Mouse (Mus musculus): ENCODE data around the gene Galnt13.

Galnt13 gene

DNA sequence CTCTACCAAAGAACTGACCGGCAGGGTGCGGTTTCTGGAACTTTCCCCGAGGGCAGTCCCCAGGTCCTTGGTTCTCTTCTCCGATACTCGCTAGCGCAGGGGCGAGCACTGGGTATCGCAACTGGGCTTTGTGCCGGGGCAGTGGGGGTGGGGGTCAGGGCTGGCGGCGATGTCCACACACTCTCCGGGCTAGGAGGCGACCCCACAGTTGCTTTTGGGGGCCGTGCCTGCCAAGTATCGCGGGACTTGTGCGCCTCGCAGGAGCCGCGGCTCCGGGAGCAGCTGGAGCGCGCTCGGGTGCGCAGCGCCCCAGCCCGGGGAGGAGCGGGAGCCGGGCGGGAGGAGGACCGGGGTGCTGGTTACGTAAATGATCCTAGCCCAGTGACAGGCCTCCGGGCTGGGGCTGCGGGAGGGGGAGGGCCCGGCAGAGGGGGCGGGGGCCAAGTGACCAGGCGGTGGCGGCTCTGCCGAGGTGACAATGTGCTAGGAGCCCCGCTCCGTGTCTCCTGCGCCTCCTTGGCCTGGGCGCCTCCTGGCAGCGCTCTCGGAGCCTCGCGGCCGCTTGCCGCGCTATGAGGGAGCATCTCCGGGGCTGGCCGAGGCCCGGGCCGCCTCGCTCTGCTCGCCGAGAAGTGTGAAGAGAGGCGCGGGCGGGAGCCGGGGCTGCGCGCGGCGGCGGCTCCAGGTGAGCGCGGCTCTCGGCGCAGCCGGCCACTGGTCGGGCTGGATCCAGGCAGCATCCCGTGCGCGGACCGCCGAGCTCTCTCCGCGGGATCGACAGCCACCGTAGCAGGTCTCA, at the start of gene Galnt13:
Gene Galnt13, plus strand, starts transcription at position 381 of the 799 bp plus-strand sequence.
- peak; percentile 85 for ATAC-seq (ENCODE audit: low TSS enrichment)

DNA sequence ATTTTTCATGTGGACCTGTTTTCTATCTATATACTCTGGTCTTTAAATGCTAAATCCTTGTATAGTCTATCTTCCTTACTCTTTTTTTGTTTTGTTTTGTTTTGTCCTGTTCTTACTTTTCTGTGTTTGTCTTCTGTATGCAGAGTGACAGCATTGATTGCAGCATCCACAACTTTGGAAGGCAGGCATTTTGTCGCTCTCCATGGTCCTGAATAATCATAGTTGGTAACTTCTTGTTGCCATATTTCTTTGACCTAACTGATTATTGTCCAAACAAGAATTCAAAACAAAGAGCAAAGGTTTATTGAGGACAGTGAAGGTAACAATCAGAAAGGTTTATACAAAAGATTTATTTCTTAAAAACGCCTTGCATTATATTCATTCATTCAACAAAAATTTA, 5.1 kb upstream of the Galnt13 start:
- ATAC-seq (ENCODE audit: low TSS enrichment), result no peak

DNA sequence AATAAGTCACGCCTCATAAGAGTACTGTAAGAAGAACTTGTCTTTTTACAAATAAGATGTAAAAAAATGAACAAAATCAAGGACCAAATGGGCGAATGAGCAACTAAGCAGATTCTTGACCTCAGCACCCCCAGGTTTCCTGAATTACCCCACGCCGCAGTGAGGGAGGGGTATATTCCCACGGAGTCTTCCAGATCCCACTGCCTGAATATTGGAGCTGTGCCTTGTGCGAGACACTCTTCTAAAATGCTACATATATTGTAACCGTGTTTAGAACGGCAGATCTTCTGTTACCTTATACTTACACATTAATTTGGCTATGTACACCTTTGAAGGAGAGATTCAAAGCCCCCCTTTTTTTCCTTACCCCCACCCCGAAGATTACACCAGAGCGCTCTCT, 737 bp upstream of the Galnt13 start:
- no peak for ATAC-seq (ENCODE audit: low TSS enrichment)

DNA sequence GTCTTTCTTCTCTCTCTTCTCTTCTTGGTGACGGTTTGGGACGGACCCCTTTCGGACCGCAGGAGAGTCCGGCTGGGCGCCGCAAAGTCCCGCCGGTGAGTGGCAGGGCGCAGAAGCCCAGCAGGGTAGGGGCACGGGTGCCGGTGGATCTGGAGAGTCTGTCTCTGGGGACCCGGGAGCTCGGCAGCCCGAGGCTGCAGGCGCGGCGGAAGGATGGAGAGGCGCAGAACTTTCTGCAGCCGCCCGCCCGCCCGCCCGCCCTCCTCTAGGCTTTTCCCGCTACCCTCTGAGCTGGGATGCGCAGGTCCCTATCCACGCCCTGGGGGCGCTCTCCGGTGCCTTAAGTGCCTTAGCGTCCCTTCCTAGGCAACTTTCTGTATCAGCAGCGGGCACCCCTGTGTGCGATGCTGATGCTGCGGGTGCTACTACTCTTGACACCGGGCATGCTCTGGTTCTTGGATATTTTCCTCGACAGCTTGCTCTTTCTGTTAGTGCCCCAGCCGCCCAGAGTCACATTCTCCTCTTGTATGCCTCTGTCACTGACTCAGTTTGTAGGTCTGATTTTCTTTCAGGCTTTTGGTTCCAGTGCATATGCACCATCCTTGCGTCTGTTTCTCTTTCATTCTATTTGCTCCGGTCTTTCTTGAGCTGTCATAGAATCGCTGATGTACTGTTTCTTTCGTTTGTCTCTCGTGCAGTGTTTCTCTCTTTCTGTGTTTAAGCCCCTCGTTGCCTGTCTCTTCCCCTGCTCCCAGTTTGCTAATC, 801 bp downstream of the Galnt13 start:
- peak; percentile 72 for ATAC-seq (ENCODE audit: low TSS enrichment)

DNA sequence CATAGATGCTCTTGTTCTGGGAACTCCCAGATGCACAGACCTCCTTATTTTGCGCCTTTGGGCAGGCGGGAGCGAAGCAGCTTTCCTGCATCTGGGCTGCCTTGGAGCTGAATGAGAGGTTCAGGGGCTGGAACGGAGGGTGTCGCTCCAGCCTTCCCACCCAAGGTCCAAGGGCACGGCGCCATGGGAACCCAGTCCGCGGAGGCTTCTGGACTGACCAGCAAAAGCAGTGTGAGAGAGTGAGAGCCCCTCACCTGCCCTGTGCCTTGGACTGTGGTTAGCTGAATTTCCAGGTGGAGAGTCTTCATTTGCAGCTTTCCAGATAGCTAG, 1.3 kb downstream of the Galnt13 start:
- ATAC-seq (ENCODE audit: low TSS enrichment), result peak; percentile 51

DNA sequence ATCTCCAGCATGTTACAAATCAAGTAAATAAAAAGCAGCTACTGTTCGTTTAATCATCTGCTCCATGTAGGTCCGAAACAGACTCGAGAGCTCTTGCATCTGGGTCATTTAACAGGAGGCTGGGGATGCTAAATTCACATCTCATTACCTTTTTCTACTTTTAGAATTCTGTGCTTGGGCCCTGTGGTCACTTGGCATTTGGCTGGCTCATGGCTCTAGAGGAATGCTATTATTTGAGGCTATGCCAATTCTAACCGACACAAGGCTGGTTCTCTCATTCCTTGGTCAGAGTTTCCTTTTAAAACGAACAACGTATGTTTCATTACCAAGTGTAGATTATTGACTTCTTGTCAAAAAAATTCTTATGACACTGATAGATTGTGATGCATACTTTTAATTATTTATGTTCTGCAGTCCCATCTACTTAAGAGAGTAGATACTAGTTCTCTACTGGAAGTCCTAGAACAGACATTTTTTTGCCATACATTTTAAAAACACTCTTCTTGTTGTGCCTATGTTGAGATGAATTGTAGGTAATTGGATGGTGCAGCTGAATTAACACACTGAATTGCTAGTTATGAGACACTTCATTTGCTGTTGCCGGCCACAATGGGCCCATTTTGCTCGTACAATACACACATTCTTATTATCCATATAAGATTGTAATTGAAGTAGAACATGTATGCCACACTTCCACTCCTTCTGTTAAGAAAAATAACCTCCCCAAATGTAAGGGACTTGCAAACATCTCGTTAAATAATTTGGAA, 6.8 kb downstream of the Galnt13 start:
- no peak for ATAC-seq (ENCODE audit: low TSS enrichment)

DNA sequence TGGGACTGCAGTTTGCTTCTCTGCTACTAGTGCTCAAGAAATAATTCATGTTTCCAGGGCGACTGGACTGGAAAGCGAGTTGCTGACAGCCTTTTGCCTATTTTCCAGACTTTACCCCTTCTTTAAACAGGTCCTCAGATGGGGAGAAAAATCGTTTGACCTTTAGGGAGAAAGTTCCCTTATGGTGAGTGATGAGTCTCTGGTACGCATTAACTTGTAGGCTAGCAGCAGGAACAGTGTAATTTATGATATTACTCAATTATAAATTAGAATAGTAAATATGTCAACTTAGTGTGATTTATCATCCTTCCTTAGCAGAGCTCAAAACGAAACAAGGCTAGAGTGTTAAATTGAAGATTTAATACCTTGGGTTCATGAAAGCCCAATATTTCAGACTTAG, 47.3 kb downstream of the Galnt13 start:
- no peak for ATAC-seq (ENCODE audit: low TSS enrichment)

DNA sequence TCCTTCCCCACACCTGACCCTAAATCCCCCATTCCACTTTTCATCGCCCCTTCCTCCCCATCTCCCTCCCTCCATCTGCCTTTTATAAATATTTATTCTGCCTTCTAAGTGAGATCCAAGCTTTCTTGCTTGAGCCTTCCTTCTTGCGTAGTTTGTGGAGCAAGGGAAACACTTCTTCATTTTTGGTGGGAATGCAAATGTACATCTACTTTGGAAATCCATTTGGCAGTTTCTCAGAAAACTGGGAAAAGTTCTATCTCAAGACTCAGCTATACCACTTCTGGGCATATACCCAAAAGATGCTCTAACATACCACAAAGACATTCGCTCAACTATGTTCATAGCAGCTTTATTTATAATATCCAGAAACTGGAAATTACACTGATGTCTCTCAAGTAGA, 86.9 kb downstream of the Galnt13 start:
- ATAC-seq (ENCODE audit: low TSS enrichment), result peak; percentile 55; the same call in 1 of the 2 replicates

DNA sequence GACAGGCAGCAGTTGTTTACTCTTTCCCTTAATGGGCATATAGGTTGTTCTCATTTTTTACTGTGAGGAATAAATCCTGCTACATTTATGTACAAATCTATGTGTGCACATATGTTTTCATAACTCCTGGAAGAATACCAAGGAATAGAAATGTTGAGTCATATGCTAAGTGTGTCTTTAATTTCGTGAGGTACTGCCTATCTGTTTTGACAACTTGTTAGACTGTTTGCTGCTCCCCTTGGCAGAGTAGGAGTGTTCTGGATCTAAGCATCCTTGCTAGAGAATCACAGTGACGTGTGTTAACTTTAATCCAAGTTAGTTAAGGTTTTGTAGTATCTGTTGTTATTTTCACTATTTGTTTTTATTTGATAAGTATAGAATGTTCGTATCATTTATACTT, 91.0 kb downstream of the Galnt13 start:
- ATAC-seq (ENCODE audit: low TSS enrichment), result peak; percentile 80

DNA sequence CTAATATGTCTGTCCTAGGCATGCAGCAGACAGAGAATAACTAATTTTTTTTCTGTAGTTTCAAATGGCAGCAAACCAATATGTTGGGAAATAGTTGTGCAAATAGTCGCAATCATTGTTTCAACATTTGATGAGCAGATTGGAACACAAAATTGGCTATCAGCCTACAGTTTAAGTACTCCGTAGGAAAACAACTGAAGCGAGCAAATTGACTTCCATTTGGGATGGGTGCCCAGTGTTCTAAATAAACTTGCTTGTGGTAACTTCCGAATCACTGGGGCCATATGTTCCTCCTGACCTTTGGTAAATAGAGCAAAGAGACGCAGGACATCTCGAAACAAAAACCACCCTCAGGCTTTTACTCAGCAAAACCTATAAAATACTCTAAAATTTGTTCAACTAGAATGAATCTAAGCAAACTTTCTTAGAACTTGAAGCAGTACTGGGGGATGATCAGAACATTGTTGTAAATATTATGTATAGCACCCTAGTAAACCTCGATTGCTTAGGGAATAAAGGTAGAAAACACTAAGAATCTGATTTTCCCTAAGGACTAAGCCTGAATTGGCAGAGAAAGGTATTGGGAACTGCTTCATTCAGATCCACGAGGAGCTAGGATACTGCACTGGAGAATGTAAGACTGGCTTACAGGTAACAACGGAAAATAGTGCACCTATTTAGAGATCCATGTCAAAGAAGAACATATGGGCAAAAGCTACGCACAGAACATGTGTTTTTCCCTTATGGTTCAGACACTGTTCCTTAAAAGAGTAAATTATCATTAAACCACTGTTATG, 122.4 kb downstream of the Galnt13 start:
- ATAC-seq (ENCODE audit: low TSS enrichment), result no peak

DNA sequence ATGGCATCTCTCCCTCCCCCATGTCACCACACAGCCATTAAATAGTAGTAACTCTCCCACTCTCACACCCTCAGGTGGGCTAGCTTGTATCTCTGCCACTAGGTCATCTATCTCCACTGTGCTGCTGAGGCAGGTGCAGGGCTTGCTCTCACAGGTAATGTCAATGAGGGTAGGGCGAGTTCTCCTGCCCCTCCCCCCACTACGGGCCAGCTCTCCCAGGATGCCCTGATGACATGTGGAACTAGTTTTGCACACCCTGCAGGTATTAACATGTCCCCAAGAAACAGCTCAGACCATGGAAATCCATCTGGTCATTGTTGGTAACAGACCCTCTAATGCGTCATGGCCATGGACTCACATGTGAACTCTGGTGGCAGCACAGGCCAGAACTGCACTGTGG, 129.0 kb downstream of the Galnt13 start:
- ATAC-seq (ENCODE audit: low TSS enrichment), result no peak

DNA sequence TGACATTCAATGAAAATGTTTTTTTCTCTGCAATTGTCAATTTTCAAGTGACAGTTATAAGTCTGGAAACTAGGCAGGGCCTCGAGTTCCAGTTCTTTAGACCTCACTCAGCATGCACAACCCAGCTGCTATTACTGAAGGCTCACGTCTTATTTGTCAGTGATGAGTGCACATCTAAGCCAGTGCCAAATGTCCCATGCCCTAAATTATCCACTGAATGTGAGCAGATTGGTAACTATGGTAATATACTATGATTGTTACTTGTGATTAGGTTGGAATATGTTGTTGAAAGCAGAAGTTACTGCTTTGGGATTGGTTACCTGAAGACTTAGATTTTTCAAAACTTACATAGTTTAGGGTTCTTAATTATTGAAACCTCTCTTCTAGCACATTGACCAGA, 131.1 kb downstream of the Galnt13 start:
- no peak for ATAC-seq (ENCODE audit: low TSS enrichment)

DNA sequence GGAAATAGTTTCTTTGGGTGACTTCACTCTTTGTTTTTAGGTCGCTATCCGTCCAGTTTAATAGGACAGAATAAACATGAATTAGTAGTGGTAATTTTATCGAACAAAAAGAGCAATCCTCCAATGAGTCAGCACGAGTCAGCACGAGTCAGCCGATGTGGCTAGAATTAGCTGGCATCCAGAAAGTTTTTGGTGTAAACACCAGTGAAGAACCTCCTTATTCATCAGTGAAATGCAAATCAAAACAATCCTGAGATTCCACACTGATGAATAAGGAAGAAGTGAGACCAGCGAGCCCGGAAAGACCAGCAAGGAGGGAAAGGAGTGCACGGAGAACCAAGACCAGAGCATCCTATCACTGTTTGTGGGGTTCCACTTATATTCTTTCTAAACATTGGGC, 131.5 kb downstream of the Galnt13 start:
- ATAC-seq (ENCODE audit: low TSS enrichment), result no peak

DNA sequence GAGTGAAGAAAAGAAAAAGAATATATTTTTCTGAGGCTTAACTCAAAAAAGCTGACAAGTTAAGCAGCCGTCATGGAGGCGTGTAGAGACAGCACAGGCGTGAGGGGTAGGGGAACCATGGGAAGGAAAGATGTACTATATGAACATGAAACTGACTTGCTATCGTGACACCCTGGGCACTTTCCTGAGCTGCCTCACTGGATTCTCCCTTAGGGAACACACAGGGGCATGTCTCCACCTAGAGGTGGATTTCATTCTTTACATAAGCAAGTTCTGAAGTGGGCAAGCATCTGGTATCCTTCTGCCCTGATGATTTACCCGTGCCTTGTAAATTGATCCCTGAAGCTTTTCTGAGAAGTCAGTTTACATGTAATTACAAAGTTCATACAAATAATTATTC, 277.7 kb downstream of the Galnt13 start:
- ATAC-seq (ENCODE audit: low TSS enrichment), result peak; percentile 100

DNA sequence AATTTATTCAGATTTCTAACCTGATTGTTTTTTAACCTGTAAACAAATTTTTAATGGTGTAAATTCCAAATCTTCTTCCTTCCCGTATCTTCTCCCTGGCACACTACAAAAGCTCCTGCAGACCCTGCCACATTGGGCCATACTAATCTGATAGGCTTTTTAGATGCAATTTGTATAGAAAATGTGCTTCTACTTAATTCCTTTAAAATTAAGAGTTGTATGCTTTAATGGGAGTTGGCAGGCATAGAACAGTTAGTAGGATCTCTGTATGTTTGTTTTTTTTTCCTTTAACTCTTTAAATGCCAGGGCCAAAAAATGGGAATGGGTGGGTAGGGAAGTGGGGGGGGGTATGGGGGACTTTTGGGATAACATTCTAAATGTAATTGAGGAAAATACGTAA, 315.1 kb downstream of the Galnt13 start:
- no peak for ATAC-seq (ENCODE audit: low TSS enrichment)

DNA sequence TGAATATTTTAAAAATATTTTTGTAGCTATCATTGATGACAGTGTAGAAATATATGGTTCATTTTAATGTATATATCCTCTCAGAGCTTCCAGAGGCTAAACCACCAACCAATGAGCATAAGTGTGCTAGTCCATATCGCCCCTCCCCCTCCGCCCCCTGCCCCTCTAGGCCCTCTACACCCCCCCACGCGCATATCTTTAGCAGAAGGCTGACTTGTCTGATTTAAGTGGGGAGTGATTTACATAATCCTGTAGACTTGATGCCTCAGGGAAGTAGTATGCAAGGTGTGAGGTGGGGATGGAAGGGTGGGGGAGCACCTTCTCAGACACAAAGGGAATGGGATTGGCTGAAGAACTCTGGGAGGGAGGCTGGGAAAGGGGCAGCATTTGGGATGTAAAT, 323.7 kb downstream of the Galnt13 start:
- ATAC-seq (ENCODE audit: low TSS enrichment), result no peak

DNA sequence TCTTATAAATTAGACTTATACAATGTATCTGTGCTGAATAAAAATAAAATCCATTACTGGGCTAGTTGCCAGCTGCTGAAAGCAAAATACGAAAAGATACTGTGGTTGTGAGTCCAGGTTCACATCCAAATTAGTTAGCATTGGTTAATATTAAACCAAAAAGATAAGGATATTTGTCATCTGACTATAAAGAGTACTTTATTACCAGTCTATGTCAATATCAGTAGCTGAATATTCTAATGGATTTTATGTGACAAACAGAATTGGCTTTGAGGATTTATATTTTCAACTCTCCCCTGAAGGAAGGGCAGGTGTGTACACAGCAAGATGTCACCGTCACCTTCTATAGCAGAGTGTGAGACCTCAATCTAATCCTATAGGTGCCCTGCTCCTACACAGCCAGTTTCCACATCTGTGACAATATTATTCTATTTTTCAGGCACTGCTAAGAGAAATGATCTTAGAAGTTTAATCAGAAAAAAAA, 342.7 kb downstream of the Galnt13 start:
- ATAC-seq (ENCODE audit: low TSS enrichment), result no peak

DNA sequence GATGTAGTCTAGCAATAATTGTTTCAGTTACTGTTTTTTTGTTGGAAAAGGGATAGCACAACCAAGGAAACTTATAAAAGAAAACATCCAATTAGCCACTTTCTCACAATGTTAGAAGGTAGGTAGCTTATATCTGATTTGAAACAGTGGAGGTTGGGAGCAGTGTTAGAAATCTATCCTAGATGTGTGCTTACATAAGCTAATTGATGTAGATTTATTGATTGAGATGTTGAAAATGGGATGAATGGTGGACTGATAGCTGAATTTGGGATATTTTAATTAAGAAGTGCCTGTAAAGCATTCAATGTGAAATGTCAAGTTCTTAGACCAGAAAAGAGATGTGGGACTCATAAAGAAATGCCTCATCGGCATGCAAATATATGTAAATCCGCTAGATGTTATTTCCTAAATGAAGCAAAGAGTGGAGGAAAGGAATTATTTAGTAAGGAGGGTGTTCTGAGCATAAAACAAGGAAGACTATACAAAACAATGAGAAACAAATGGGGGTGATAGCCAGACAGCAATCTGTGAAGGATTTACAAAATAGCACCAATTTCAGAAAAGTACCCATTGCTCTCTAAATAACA, 377.6 kb downstream of the Galnt13 start:
- no peak for ATAC-seq (ENCODE audit: low TSS enrichment)

DNA sequence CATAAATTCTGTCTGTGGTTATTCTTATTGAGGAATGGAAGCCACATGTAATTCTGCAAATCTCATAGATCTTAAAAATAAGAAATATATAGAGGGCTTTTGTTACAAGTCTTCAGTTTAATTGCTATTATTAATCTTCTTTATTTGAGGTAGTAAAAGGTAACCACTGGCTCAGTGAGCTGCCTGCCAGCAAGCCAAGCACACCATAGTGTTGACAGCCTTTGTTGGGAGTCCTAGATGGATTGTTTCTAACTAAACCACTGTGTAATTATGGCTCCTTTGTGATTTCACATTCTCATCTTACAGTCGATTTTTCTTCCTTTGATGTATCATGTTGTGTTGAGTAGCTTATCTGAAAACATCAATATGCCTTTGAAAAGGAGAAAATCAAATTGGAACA, 405.1 kb downstream of the Galnt13 start:
- ATAC-seq (ENCODE audit: low TSS enrichment), result no peak

DNA sequence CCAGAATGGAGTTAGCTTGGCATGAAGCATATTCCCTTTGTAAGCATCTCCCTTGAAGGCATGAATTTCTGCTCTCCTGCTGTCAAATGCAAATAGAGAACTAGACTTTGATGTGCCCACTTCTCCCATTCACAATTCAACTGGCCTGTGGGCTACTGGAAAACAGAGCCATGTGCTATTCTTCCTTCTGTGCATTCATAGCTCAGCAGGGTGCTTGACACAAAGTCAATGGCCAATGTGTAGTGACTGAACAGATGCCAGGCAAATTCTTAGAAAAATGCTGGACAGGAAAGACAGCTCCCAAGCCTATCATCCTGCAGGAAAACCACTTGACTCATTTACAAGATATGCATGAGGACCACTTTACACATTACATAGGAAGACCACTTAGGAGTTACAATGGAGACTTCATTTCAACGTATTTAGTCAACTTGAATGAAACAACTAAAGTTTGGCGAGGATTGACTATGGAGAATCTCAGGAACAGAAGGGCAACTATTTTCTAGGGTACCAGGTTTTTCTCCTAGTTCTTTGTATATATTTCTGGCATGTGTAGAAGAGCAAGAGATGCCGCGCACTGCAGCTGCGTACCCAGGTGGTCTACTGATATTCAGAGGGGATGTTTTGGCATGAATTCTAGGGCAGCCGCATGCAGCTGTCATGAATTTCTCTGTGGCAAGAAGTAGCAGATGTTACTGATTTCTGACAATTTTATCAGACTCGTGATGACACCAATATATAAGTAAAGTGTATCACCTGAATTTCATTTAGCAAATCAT, 470.4 kb downstream of the Galnt13 start:
- ATAC-seq (ENCODE audit: low TSS enrichment), result no peak
